Mouse (Mus musculus) kidney, adult 2 months (tissue): Measurements from ENCODE around the gene Lrriq3. TPM values are rescaled to one million over a fixed set of nuclear protein-coding genes. Genes with fewer than 3 reads are reported as not detected.

ENCODE experiments used
- DNase-seq: peaks from one replicate; pipeline ENCODE4 v3.0.0; 2021
- H3K27ac ChIP-seq: fragments of 200-500 bp; 2 replicates; pipeline ENCODE4 v1.5.1; 2012; ENCODE audit warnings: low read depth, low read length, control low read depth, inconsistent platforms; ENCODE audit not compliant: insufficient read depth
- H3K27me3 ChIP-seq: fragments of 200-500 bp; replicated peaks from 2 replicates; pipeline ENCODE4 v1.6.1; 2012; ENCODE audit warnings: mild to moderate bottlenecking, moderate library complexity, low read length, inconsistent platforms; ENCODE audit not compliant: control insufficient read depth, insufficient read depth
- H3K36me3 ChIP-seq: fragments of 200-500 bp; 2 replicates; pipeline ENCODE4 v1.6.1; 2012; ENCODE audit warnings: mild to moderate bottlenecking, moderate library complexity, low read length, inconsistent platforms; ENCODE audit not compliant: control insufficient read depth, insufficient read depth
- H3K4me1 ChIP-seq: fragments of 200-500 bp; 2 replicates; pipeline ENCODE4 v1.6.1; 2011; ENCODE audit warnings: low read length; ENCODE audit not compliant: control insufficient read depth, insufficient read depth
- H3K4me3 ChIP-seq: fragments of 200-500 bp; 2 replicates; pipeline ENCODE4 v1.5.1; 2011; ENCODE audit warnings: mild to moderate bottlenecking, low read depth, low read length, control low read depth; ENCODE audit not compliant: insufficient read depth
- CTCF ChIP-seq: fragments of 200-500 bp; conservative IDR thresholded peaks from 2 replicates; pipeline ENCODE4 v1.5.1; 2011; ENCODE audit warnings: low read depth, mild to moderate bottlenecking, control low read depth, low read length, moderate library complexity, mixed read lengths; ENCODE audit not compliant: insufficient read depth, insufficient read length
- POLR2A ChIP-seq: fragments of 200-500 bp; IDR thresholded peaks from one replicate; pipeline ENCODE4 v1.6.1; 2011; ENCODE audit warnings: low read depth, low read length, control low read depth
- WGBS: fragments of 180-500 bp; shearing (Covaris S2); methylation state at CpG from one replicate; pipeline ENCODE4 v1.1.7; 2018; 5-methylcytosine and 5-hydroxymethylcytosine counted together
- polyA plus RNA-seq: library from polyadenylated mRNA; depleted of rRNA; stranded (reverse); fragments of >200 nt; gene quantifications from 2 replicates; pipeline ENCODE4 v1.2.3, GENCODE M21; 2012

Gene Lrriq3
- polyA plus RNA-seq, 1 experiment = 0.81 TPM

GRCm38 (mm10) chr3:155059449-155059822, 33.8 kb upstream of the Lrriq3 start:
- Histone ChIP-seq H3K27me3 (no peaks in the 10 kb centered on the region), H3K36me3 (no peaks in the 10 kb centered on the region), H3K4me3 (no peak overlapping the region), H3K4me1 (no peaks in the 10 kb centered on the region), H3K27ac (no peak overlapping the region)
- DNase-seq = no peak
- TF ChIP-seq CTCF (no peak), POLR2A (no peak)

- Histone ChIP-seq H3K36me3 (no peaks in the 10 kb centered on the region), H3K4me3 (no peak overlapping the region), H3K4me1 (no peaks in the 10 kb centered on the region), H3K27ac (no peak overlapping the region), H3K27me3 (no peaks in the 10 kb centered on the region)
- WGBS = 82% methylated on average over 4 of the region's 4 CpGs
- TF ChIP-seq POLR2A (no peak), CTCF (no peak)
- DNase-seq = no peak
These were observed 15.3 kb upstream of the Lrriq3 start for GRCm38 (mm10) chr3:155077908-155078307.

- no peaks in the 10 kb centered on the region for H3K27me3 ChIP-seq
- DNase-seq = no peak
- H3K27ac ChIP-seq = no peak overlapping the region
- peaks cover 1% of the 10 kb centered on the region; the same call in 1 of the 2 replicates for H3K36me3 ChIP-seq
- WGBS = 95% methylated on average over 6 of the region's 6 CpGs
- H3K4me1 ChIP-seq = no peaks in the 10 kb centered on the region; the same call in 1 of the 2 replicates
- no peak overlapping the region for H3K4me3 ChIP-seq
- TF ChIP-seq CTCF (no peak), POLR2A (no peak)
These were observed 1.2 kb upstream of the Lrriq3 start for GRCm38 (mm10) chr3:155092081-155092480.

- H3K27me3 ChIP-seq = no peaks in the 10 kb centered on the region
- 77% methylated on average over 1 of the region's 1 CpGs for WGBS
- no peak for TF ChIP-seq CTCF
- TF ChIP-seq POLR2A = no peak
- H3K27ac ChIP-seq = peak overlapping the region; percentile 59
- peaks cover 3% of the 10 kb centered on the region; the same call in 1 of the 2 replicates for H3K4me1 ChIP-seq
- H3K4me3 ChIP-seq = no peak overlapping the region
- DNase-seq = peak; percentile 51
- no peaks in the 10 kb centered on the region for H3K36me3 ChIP-seq
These were observed 6.0 kb downstream of the Lrriq3 start for GRCm38 (mm10) chr3:155099266-155099665.

GRCm38 (mm10) chr3:155105957-155106356, 12.7 kb downstream of the Lrriq3 start:
- 56% methylated on average over 1 of the region's 1 CpGs for WGBS
- Histone ChIP-seq H3K36me3 (no peaks in the 10 kb centered on the region), H3K27me3 (no peaks in the 10 kb centered on the region), H3K4me3 (no peak overlapping the region), H3K4me1 (no peaks in the 10 kb centered on the region), H3K27ac (no peak overlapping the region)
- TF ChIP-seq POLR2A = no peak
- no peak for TF ChIP-seq CTCF
- no peak for DNase-seq

- 87% methylated on average over 5 of the region's 5 CpGs for WGBS
- Histone ChIP-seq H3K36me3 (no peaks in the 10 kb centered on the region), H3K27me3 (no peaks in the 10 kb centered on the region), H3K4me3 (no peak overlapping the region), H3K4me1 (no peaks in the 10 kb centered on the region), H3K27ac (no peak overlapping the region)
- no peak for DNase-seq
- no peak for TF ChIP-seq CTCF
These were observed 44.5 kb downstream of the Lrriq3 start for GRCm38 (mm10) chr3:155137737-155138136.

GRCm38 (mm10) chr3:155141047-155141446, 47.8 kb downstream of the Lrriq3 start:
- DNase-seq = peak; percentile 49

GRCm38 (mm10) chr3:155144368-155144767, 51.1 kb downstream of the Lrriq3 start:
- Histone ChIP-seq H3K27me3 (no peaks in the 10 kb centered on the region), H3K4me3 (no peak overlapping the region), H3K4me1 (no peaks in the 10 kb centered on the region), H3K36me3 (no peaks in the 10 kb centered on the region), H3K27ac (no peak overlapping the region)
- WGBS = 71% methylated on average over 1 of the region's 1 CpGs
- TF ChIP-seq CTCF (no peak), POLR2A (no peak)
- DNase-seq = no peak

More at GRCm38 (mm10) chr3:155141047-155141446, 47.8 kb downstream of the Lrriq3 start:
- H3K4me1 ChIP-seq = no peaks in the 10 kb centered on the region
- TF ChIP-seq POLR2A (no peak), CTCF (no peak)
- H3K4me3 ChIP-seq = no peak overlapping the region
- no peaks in the 10 kb centered on the region for H3K36me3 ChIP-seq
- WGBS = 72% methylated on average over 11 of the region's 11 CpGs
- H3K27ac ChIP-seq = no peak overlapping the region
- H3K27me3 ChIP-seq = no peaks in the 10 kb centered on the region
